Mouse (Mus musculus) kidney, embryonic 14.5 days (tissue): ENCODE measurements around the gene Endod1. TPM values are rescaled to one million over a fixed set of nuclear protein-coding genes. Genes with fewer than 3 reads are reported as not detected.

Experiments used
- ATAC-seq: fragments of 200-750 bp; cut with Nextera tagmentation; 2 replicates; pipeline ENCODE4 v1.8.0; 2017; ENCODE audit warnings: moderate number of reproducible peaks, mild to moderate bottlenecking, moderate TSS enrichment, moderate library complexity; ENCODE audit not compliant: low FRiP score, low TSS enrichment
- H3K27ac ChIP-seq: fragments of 300-500 bp; sonication (generic); 2 replicates; pipeline ENCODE4 v1.5.1; 2014; ENCODE audit warnings: low read depth, mild to moderate bottlenecking, low read length, moderate library complexity, mixed read lengths
- H3K27me3 ChIP-seq: fragments of 300-500 bp; sonication (generic); 2 replicates; pipeline ENCODE4 v1.6.1; 2014; ENCODE audit warnings: mild to moderate bottlenecking, low read length; ENCODE audit not compliant: control insufficient read depth, insufficient read depth
- H3K36me3 ChIP-seq: fragments of 300-500 bp; sonication (generic); 2 replicates; pipeline ENCODE4 v1.6.1; 2014; ENCODE audit warnings: low read length, mixed read lengths; ENCODE audit not compliant: control insufficient read depth, insufficient read depth
- H3K4me1 ChIP-seq: fragments of 300-500 bp; sonication (generic); 2 replicates; pipeline ENCODE4 v1.6.1; 2014; ENCODE audit warnings: low read length, mixed read lengths; ENCODE audit not compliant: control insufficient read depth, insufficient read depth
- H3K4me2 ChIP-seq: fragments of 300-500 bp; sonication (generic); replicated peaks from 2 replicates; pipeline ENCODE4 v1.6.1; 2014; ENCODE audit warnings: low read depth, mild to moderate bottlenecking, low read length
- H3K4me3 ChIP-seq: fragments of 300-500 bp; sonication (generic); 2 replicates; pipeline ENCODE4 v1.5.1; 2014; ENCODE audit warnings: mild to moderate bottlenecking, low read length
- H3K9ac ChIP-seq: fragments of 300-500 bp; sonication (generic); 2 replicates; pipeline ENCODE4 v1.6.1; 2014; ENCODE audit warnings: low read depth, mild to moderate bottlenecking, low read length, moderate library complexity
- H3K9me3 ChIP-seq: fragments of 300-500 bp; sonication (generic); 2 replicates; pipeline ENCODE4 v1.6.1; 2016; ENCODE audit warnings: low read length; ENCODE audit not compliant: control insufficient read depth
- WGBS: fragments of 180-500 bp; shearing (Covaris S2); extraction: QIAGEN DNeasy Blood & Tissue Kit; methylation state at CpG from one replicate; pipeline ENCODE4 v1.1.7; 2014; 5-methylcytosine and 5-hydroxymethylcytosine counted together
- polyA plus RNA-seq: library from polyadenylated mRNA; unstranded; fragments of >200 nt; fragmentation: Nextera tagmentation; extraction: Ambion mirVana; gene quantifications from 2 replicates; pipeline ENCODE4 v1.2.1, GENCODE M21; 2014

The Endod1 gene
- polyA plus RNA-seq = 5.5 and 13.9 TPM in 2 replicates

DNA sequence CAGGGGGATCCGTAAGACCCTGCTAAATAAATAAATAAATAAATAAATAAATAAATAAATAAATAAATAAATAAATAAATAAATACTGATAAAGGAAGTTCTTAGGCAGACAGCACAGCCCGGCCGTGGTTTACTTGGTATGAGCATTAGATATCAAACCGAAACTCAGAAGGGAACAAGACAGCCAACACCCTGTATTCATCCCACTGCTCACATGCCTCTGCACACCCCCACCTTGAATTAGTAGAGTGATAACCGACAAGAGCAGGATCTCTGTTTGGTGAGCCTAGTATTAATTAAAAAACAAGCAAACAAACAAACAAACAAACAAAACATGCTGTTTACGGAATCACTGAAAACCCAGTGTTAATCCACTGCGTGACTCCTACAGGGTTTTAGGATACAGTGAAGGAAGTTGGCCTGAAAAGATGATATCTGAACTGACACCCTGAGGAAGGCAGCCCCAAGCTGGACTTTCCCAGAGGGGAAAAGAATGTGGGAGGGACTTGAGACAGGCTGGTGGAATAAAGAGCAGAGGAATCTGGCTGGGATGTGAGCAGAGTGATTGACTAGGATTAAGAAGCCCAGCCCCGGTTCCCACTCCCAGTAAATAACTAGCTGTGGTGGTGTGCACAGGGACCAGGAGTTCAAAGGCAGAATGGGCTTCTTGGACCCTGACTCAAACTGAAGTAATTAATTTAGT, at the start of gene Endod1:
TSS of gene Endod1 (minus strand) at position 155 of the 703 bp plus-strand sequence.
- peak within 1 kb of the TSS; percentile 67; the same call in 1 of the 2 replicates for H3K27ac ChIP-seq
- peak within 1 kb of the TSS; percentile 71 for H3K4me3 ChIP-seq
- peak; percentile 53 for ATAC-seq

DNA sequence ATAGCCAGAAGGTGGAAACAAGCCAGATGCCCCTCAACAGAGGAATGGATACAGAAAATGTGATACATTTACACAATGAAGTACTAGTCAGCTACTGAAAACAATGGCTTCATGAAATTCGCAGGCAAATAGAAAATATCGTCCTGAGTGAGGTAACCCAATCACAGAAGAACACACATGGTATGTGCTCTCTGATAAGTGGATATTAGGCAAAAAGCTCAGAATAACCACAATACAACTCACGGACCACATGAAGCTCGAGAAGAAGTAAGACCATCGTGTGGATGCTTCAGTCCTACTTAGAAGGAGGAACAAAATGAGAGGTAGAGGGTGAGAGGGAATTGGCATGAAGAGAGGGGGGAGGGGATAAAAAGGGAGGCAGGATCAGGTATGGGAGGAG, 27.8 kb upstream of the Endod1 start:
- ATAC-seq = no peak
- 90% methylated on average over 5 of the region's 5 CpGs for WGBS
- H3K9me3 ChIP-seq = no peaks in the 10 kb centered on the region

More for the DNA sequence above, at the start of gene Endod1:
- Histone ChIP-seq H3K4me2 (peak within 1 kb of the TSS; percentile 87), H3K36me3 (no peaks in the 10 kb centered on the region), H3K9me3 (no peaks in the 10 kb centered on the region), H3K27me3 (no peaks in the 10 kb centered on the region), H3K9ac (peak within 1 kb of the TSS; percentile 72), H3K4me1 (no peaks in the 10 kb centered on the region)
- 5% methylated on average over 8 of the region's 8 CpGs for WGBS

DNA sequence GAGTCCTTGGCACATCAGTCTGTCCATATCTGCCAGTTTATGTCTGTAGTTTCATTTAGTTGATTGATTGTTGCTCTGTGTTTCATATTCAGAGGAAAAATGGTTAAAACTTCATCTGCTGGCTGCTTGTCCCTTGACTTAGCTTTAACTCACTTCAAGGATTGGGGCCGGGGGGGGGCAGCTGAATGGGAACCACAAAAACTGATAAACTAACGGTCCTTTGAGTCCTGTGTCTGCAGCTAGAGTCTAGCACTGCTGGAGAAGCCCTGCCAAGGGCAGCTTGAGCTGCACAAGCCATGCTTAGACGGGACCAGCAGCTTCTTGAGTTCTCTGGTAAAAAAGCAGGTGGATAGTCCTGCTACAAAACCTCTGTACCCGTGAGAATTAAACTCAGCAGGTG, 26.7 kb upstream of the Endod1 start:
- H3K27ac ChIP-seq = no peak overlapping the region
- no peak overlapping the region for H3K4me3 ChIP-seq
- no peaks in the 10 kb centered on the region for H3K9me3 ChIP-seq
- no peak overlapping the region for H3K9ac ChIP-seq
- no peaks in the 10 kb centered on the region for H3K4me1 ChIP-seq
- no peak overlapping the region for H3K4me2 ChIP-seq
- H3K27me3 ChIP-seq = no peaks in the 10 kb centered on the region
- 82% methylated on average over 4 of the region's 4 CpGs for WGBS
- no peaks in the 10 kb centered on the region for H3K36me3 ChIP-seq
- no peak for ATAC-seq

More for the DNA sequence above, 27.8 kb upstream of the Endod1 start:
- Histone ChIP-seq H3K36me3 (no peaks in the 10 kb centered on the region), H3K9ac (no peak overlapping the region), H3K4me3 (no peak overlapping the region), H3K27me3 (no peaks in the 10 kb centered on the region), H3K4me2 (no peak overlapping the region), H3K4me1 (no peaks in the 10 kb centered on the region), H3K27ac (no peak overlapping the region)

DNA sequence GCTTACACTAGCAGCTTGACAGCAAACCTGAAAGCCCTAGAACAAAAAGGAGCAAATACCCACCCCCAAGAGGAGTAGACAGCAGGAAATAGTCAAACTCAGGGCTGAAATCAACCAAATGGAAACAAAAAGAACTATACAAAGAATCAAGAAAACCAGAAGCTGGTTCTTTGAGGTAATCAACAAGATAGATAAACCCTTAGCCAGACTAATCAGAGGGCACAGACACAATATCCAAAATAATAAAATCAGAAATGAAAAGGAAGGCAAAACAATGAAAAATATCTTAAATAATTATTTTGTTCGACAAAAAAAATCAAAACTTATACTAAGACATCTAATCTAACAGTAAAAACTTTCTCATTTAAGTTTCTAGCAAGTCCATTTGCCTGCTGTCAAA, 24.7 kb upstream of the Endod1 start:
- H3K4me2 ChIP-seq = no peak overlapping the region
- WGBS = 79% methylated on average over 1 of the region's 1 CpGs
- no peak overlapping the region for H3K4me3 ChIP-seq
- no peak for ATAC-seq
- no peak overlapping the region for H3K9ac ChIP-seq
- H3K36me3 ChIP-seq = no peaks in the 10 kb centered on the region
- no peaks in the 10 kb centered on the region for H3K4me1 ChIP-seq
- H3K27me3 ChIP-seq = no peaks in the 10 kb centered on the region
- no peak overlapping the region for H3K27ac ChIP-seq
- H3K9me3 ChIP-seq = no peaks in the 10 kb centered on the region

DNA sequence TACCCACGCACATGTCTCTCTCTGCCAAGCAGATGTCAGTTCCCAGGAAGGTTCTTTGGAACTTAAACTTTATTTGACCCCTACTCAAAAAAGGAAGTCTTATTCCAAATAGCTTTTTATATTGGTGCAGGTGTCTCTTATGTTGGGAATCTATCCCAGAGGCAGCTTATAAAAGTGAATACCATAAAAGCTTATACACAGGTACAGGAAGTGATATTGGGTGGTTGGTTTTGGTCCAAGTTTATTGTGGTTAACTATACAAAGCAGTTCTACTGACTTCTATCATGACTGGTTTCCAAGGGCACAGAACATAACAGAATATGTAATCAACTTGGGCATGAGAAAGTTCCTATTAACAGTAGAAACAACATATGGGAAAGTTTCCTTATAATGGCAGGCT, 20.8 kb upstream of the Endod1 start:
- H3K36me3 ChIP-seq = no peaks in the 10 kb centered on the region
- H3K4me2 ChIP-seq = no peak overlapping the region
- WGBS = 88% methylated on average over 1 of the region's 1 CpGs
- no peaks in the 10 kb centered on the region for H3K4me1 ChIP-seq
- H3K4me3 ChIP-seq = no peak overlapping the region
- H3K27ac ChIP-seq = no peak overlapping the region
- ATAC-seq = no peak
- H3K9ac ChIP-seq = no peak overlapping the region
- H3K27me3 ChIP-seq = no peaks in the 10 kb centered on the region
- H3K9me3 ChIP-seq = no peaks in the 10 kb centered on the region

DNA sequence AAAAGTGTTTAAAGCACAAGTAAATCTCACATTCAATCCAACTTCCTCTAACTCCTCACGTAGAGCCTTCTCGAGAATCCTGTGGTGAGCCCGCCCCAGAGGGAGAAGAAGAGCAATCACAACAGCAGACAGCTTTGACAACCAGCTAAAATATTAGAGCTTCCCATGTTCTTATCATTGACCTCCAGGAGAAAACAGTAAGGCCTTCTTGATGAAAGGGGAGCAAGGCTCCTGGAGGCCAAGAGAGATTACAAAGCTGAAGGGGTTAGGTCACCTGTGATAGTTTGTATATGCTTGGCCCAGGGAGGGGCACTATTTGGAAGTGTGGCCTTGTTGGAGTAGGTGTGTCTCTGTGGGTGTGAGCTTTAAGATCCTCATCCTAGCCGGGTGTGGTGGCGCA, 19.1 kb upstream of the Endod1 start:
- 90% methylated on average over 5 of the region's 5 CpGs for WGBS
- Histone ChIP-seq H3K27ac (no peak overlapping the region), H3K4me1 (no peaks in the 10 kb centered on the region), H3K4me3 (no peak overlapping the region), H3K9me3 (no peaks in the 10 kb centered on the region), H3K27me3 (no peaks in the 10 kb centered on the region), H3K4me2 (no peak overlapping the region), H3K36me3 (no peaks in the 10 kb centered on the region), H3K9ac (no peak overlapping the region)
- no peak for ATAC-seq

DNA sequence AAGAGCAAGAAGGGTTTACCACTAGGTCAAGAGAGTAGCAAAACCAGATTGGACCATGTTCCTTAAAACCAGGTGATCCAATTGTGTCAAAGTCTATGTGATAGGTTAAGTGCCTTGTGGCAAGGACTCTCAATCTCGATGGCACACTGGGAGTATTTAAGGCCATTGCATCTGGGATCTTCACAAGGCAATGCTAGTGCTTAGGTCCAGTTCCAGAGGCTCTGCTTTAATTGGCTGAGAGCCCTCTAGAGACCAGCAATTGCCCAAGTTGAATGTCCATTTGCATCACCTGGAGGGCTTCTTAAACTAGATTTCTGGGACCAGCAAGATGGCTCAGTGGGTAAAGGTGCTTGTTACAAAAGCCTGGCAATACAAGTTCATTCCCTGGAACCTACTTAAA, 17.6 kb upstream of the Endod1 start:
- no peak overlapping the region for H3K27ac ChIP-seq
- H3K9ac ChIP-seq = no peak overlapping the region
- H3K9me3 ChIP-seq = no peaks in the 10 kb centered on the region
- no peaks in the 10 kb centered on the region for H3K36me3 ChIP-seq
- no peak for ATAC-seq
- no peak overlapping the region for H3K4me3 ChIP-seq
- no peaks in the 10 kb centered on the region for H3K27me3 ChIP-seq
- WGBS = 83% methylated on average over 1 of the region's 1 CpGs
- H3K4me2 ChIP-seq = no peak overlapping the region
- H3K4me1 ChIP-seq = no peaks in the 10 kb centered on the region

DNA sequence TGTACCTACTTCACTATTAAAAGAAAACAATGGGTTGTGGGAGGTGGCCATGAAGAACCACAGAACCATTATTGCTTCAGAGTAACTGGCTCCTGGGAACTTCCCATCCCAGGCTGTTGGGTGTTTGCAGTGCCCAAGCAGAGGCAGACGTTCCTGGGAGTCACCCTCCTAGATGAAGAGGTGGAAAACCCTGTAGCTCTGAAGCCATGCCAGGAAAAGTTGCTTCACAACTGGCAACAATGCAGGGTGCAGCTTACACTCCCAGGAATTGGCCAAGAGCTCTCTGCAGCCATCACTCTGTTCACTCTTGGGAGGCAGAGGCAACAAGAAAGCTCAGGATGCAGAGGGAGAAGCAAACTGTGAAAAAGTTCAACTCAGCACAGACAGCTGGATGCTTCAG, 16.8 kb upstream of the Endod1 start:
- no peak for ATAC-seq
- Histone ChIP-seq H3K4me3 (no peak overlapping the region), H3K4me2 (no peak overlapping the region), H3K27ac (no peak overlapping the region), H3K9ac (no peak overlapping the region), H3K36me3 (no peaks in the 10 kb centered on the region), H3K27me3 (no peaks in the 10 kb centered on the region), H3K4me1 (no peaks in the 10 kb centered on the region), H3K9me3 (no peaks in the 10 kb centered on the region)
- 60% methylated on average over 1 of the region's 1 CpGs for WGBS

DNA sequence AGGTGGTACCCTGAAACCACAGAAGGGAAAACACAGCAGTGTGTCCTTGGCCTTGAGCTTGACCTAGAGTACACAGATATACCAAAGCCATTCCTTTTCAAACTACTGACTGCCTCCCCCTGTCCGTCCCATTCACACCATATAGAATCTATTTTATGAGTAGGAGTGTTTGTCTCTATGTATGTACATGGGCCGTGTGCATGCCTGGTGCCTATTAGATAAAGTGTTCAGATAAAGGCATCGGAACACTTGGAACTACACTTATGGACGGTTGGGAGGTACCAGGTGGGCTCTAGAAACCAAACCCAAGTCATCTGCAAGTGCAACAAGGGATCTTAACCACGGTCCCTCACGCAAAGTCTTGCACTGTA, 16.1 kb upstream of the Endod1 start:
- 86% methylated on average over 6 of the region's 6 CpGs for WGBS
- Histone ChIP-seq H3K9me3 (no peaks in the 10 kb centered on the region), H3K4me3 (no peak overlapping the region), H3K36me3 (no peaks in the 10 kb centered on the region), H3K9ac (no peak overlapping the region), H3K27ac (no peak overlapping the region), H3K27me3 (no peaks in the 10 kb centered on the region), H3K4me2 (no peak overlapping the region), H3K4me1 (no peaks in the 10 kb centered on the region)
- ATAC-seq = no peak
